In the genomic region with DNA sequence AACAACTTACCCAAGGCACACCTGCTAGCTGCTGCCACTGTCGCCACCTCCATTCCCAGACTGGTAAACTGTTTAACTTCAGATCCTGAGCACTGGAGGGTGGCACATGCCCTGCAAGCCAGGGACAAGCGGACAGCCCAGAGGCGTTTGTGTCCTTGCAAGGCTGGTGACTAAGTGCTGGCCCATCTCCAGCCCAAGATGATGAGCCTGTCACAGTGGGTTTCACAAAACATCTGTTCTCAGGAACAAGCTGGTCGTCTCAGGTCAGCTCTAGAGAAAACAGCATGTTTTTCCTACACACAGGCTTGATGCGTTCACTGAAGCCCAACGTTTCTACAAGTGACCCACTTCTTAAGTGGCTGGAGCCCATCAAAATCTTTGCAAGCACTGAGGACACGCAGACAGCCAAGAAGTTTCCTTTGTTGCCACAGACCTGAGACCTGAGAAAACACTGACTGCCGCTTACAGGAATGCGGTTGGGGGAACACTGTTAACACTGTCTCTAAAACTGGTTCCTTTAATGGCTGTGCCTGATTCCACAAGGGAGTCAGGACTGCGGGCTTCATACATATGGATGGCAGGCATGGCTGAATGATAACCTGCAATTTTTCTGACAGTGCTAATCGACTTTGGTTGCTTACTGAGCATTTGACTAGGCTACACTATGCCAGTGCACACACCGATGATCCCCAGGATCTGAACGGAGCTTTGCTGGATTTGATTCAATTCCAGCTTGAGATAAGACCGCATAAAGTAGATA, we compare ENCODE assay signal across 10 mouse cellular contexts.
A peak's percentile ranks its signal among the peaks of the same experiment; 100 is the strongest.
DNase-seq lines count a peak whose midpoint lies in the region; ATAC-seq lines count a peak whose summit lies in the region.
"Had no signal": no experiment of that assay in that cellular context is flagged by ENCODE, and none has a peak within 500 bp of the region (broad histone marks: within the 10 kb centered on the region; RNA-seq: fewer than 3 reads in every experiment).

No protein-coding gene starts in this region.

- no peak overlapping the region for H3K9ac ChIP-seq in hindbrain, embryonic 13.5 days
- H3K9ac ChIP-seq in hindbrain, embryonic 12.5 days: no peak overlapping the region
- H3K9ac ChIP-seq in midbrain, embryonic 13.5 days (replicated peaks): no peak overlapping the region
- H3K9ac ChIP-seq in midbrain, embryonic 11.5 days (ENCODE audit: low read length): no peak overlapping the region
- no peak overlapping the region for H3K9ac ChIP-seq in midbrain, embryonic 16.5 days (ENCODE audit: low read depth, low read length)
- H3K9ac ChIP-seq: embryonic facial prominence, embryonic 12.5 days; hindbrain, embryonic 15.5 days had no signal

- no peak overlapping the region for H3K4me2 ChIP-seq in hindbrain, embryonic 13.5 days
- no peak overlapping the region for H3K4me2 ChIP-seq in hindbrain, embryonic 12.5 days (replicated peaks)
- no peak overlapping the region for H3K4me2 ChIP-seq in midbrain, embryonic 13.5 days (replicated peaks)
- H3K4me2 ChIP-seq in midbrain, embryonic 11.5 days: no peak overlapping the region
- no peak overlapping the region for H3K4me2 ChIP-seq in midbrain, embryonic 16.5 days (ENCODE audit: low read length)
- H3K4me2 ChIP-seq: embryonic facial prominence, embryonic 12.5 days; hindbrain, embryonic 15.5 days had no signal

- H3K4me3 ChIP-seq in hindbrain, embryonic 13.5 days: no peak overlapping the region
- no peak overlapping the region for H3K4me3 ChIP-seq in hindbrain, embryonic 12.5 days
- H3K4me3 ChIP-seq in midbrain, embryonic 13.5 days (replicated peaks): no peak overlapping the region
- H3K4me3 ChIP-seq in midbrain, embryonic 11.5 days (ENCODE audit: low read depth, low read length): no peak overlapping the region
- no peak overlapping the region for H3K4me3 ChIP-seq in midbrain, embryonic 16.5 days (ENCODE audit: low read depth, low read length)
- H3K4me3 ChIP-seq: embryonic facial prominence, embryonic 12.5 days; hindbrain, embryonic 15.5 days had no signal

- peak overlapping the region; percentile 23; the same call in 1 of the 2 replicates for H3K27ac ChIP-seq in hindbrain, embryonic 13.5 days
- no peak overlapping the region for H3K27ac ChIP-seq in hindbrain, embryonic 12.5 days
- peak overlapping the region; percentile 65 for H3K27ac ChIP-seq in midbrain, embryonic 13.5 days
- no peak overlapping the region for H3K27ac ChIP-seq in midbrain, embryonic 11.5 days (ENCODE audit: low read depth, low read length)
- no peak overlapping the region for H3K27ac ChIP-seq in midbrain, embryonic 16.5 days (ENCODE audit: low read length)
- H3K27ac ChIP-seq: embryonic facial prominence, embryonic 12.5 days; hindbrain, embryonic 15.5 days had no signal

- WGBS in hindbrain, embryonic 13.5 days: 68% methylated on average over 14 of the region's 14 CpGs
- 64% methylated on average over 14 of the region's 14 CpGs for WGBS in hindbrain, embryonic 12.5 days
- 66% methylated on average over 14 of the region's 14 CpGs for WGBS in midbrain, embryonic 13.5 days
- WGBS in midbrain, embryonic 11.5 days: 86% methylated on average over 14 of the region's 14 CpGs
- 60% methylated on average over 14 of the region's 14 CpGs for WGBS in midbrain, embryonic 16.5 days

- H3K9me3 ChIP-seq in hindbrain, embryonic 13.5 days: no peaks in the 10 kb centered on the region
- H3K9me3 ChIP-seq in hindbrain, embryonic 12.5 days (replicated peaks): no peaks in the 10 kb centered on the region
- H3K9me3 ChIP-seq in midbrain, embryonic 13.5 days: no peaks in the 10 kb centered on the region
- no peaks in the 10 kb centered on the region for H3K9me3 ChIP-seq in midbrain, embryonic 11.5 days (ENCODE audit: control insufficient read depth, low read length)
- H3K9me3 ChIP-seq in midbrain, embryonic 16.5 days (replicated peaks; ENCODE audit: control insufficient read depth, low read length, poor library complexity, severe bottlenecking): no peaks in the 10 kb centered on the region
- H3K9me3 ChIP-seq: embryonic facial prominence, embryonic 12.5 days; hindbrain, embryonic 15.5 days had no signal

- no peak for ATAC-seq in hindbrain, embryonic 13.5 days (ENCODE audit: low FRiP score)
- no peak for ATAC-seq in hindbrain, embryonic 12.5 days (ENCODE audit: low FRiP score)
- peak; percentile 84 for ATAC-seq in midbrain, embryonic 13.5 days
- ATAC-seq in midbrain, embryonic 11.5 days (ENCODE audit: low FRiP score): no peak
- peak; percentile 63 for ATAC-seq in midbrain, embryonic 16.5 days

- H3K36me3 ChIP-seq in hindbrain, embryonic 13.5 days: no peaks in the 10 kb centered on the region
- no peaks in the 10 kb centered on the region for H3K36me3 ChIP-seq in hindbrain, embryonic 12.5 days
- H3K36me3 ChIP-seq in midbrain, embryonic 13.5 days: no peaks in the 10 kb centered on the region
- no peaks in the 10 kb centered on the region for H3K36me3 ChIP-seq in midbrain, embryonic 11.5 days (ENCODE audit: control insufficient read depth, insufficient read depth, low read length)
- no peaks in the 10 kb centered on the region for H3K36me3 ChIP-seq in midbrain, embryonic 16.5 days (ENCODE audit: control insufficient read depth, insufficient read depth, low read length)
- H3K36me3 ChIP-seq: embryonic facial prominence, embryonic 12.5 days; hindbrain, embryonic 15.5 days had no signal

- no peak for DNase-seq in midbrain, embryonic 11.5 days (ENCODE audit: low spot score, missing footprints)
- DNase-seq in adrenal gland, adult 8-10 months: peak; percentile 80
- no peak for DNase-seq in thymus, postnatal 4 days
- DNase-seq in cerebellum, adult 11 months: no peak

- H3K4me1 ChIP-seq in hindbrain, embryonic 13.5 days (replicated peaks): peaks cover 28% of the 10 kb centered on the region
- H3K4me1 ChIP-seq in hindbrain, embryonic 12.5 days: peaks cover 18% of the 10 kb centered on the region
- peaks cover 25% of the 10 kb centered on the region for H3K4me1 ChIP-seq in midbrain, embryonic 13.5 days (replicated peaks)
- no peaks in the 10 kb centered on the region; the same call in 1 of the 2 replicates for H3K4me1 ChIP-seq in midbrain, embryonic 11.5 days (ENCODE audit: control insufficient read depth, insufficient read depth, low read length)
- H3K4me1 ChIP-seq in midbrain, embryonic 16.5 days (ENCODE audit: control insufficient read depth, insufficient read depth, low read length): peaks cover 19% of the 10 kb centered on the region
- H3K4me1 ChIP-seq: embryonic facial prominence, embryonic 12.5 days had no signal

- H3K27me3 ChIP-seq in hindbrain, embryonic 13.5 days: no peaks in the 10 kb centered on the region
- H3K27me3 ChIP-seq in hindbrain, embryonic 12.5 days: no peaks in the 10 kb centered on the region
- H3K27me3 ChIP-seq in midbrain, embryonic 13.5 days: no peaks in the 10 kb centered on the region
- H3K27me3 ChIP-seq in midbrain, embryonic 11.5 days (ENCODE audit: control insufficient read depth, insufficient read depth, low read length): no peaks in the 10 kb centered on the region
- no peaks in the 10 kb centered on the region for H3K27me3 ChIP-seq in midbrain, embryonic 16.5 days (ENCODE audit: control insufficient read depth, insufficient read depth, low read depth, low read length)
- H3K27me3 ChIP-seq: embryonic facial prominence, embryonic 12.5 days; hindbrain, embryonic 15.5 days had no signal

Comparison
In these comparisons a context has a peak if more than half of its experiments do, and no peak if none do; other contexts are left out.
1. ATAC-seq: peak in midbrain, embryonic 13.5 days (single experiment) and midbrain, embryonic 16.5 days (single experiment); none in hindbrain, embryonic 13.5 days (single experiment), hindbrain, embryonic 12.5 days (single experiment) and midbrain, embryonic 11.5 days (single experiment).
2. H3K27ac ChIP-seq: peak in hindbrain, embryonic 13.5 days (single experiment) and midbrain, embryonic 13.5 days (single experiment); none in hindbrain, embryonic 12.5 days (single experiment), midbrain, embryonic 11.5 days (single experiment) and midbrain, embryonic 16.5 days (single experiment).